Mouse (Mus musculus) intestine, embryonic 15.5 days (tissue): ENCODE results near the gene Ap5b1. TPM values are rescaled to one million over a fixed set of nuclear protein-coding genes. Genes with fewer than 3 reads are reported as not detected.

Experiments
- ATAC-seq: fragments of 200-750 bp; cut with Nextera tagmentation; 2 replicates; pipeline ENCODE4 v1.8.0; 2017; ENCODE audit warnings: moderate TSS enrichment, moderate library complexity
- H3K27ac ChIP-seq: fragments of 300-500 bp; sonication (generic); 2 replicates; pipeline ENCODE4 v1.5.1; 2015; ENCODE audit warnings: mild to moderate bottlenecking, inconsistent platforms
- H3K27me3 ChIP-seq: fragments of 300-500 bp; sonication (generic); replicated peaks from 2 replicates; pipeline ENCODE4 v1.6.1; 2015; ENCODE audit warnings: inconsistent platforms
- H3K36me3 ChIP-seq: fragments of 300-500 bp; sonication (generic); 2 replicates; pipeline ENCODE4 v1.6.1; 2015; ENCODE audit warnings: inconsistent platforms
- H3K4me1 ChIP-seq: fragments of 300-500 bp; sonication (generic); replicated peaks from 2 replicates; pipeline ENCODE4 v1.6.1; 2015; ENCODE audit warnings: inconsistent platforms
- H3K4me2 ChIP-seq: fragments of 300-500 bp; sonication (generic); replicated peaks from 2 replicates; pipeline ENCODE4 v1.6.1; 2015; ENCODE audit warnings: mild to moderate bottlenecking, inconsistent platforms
- H3K4me3 ChIP-seq: fragments of 300-500 bp; sonication (generic); replicated peaks from 2 replicates; pipeline ENCODE4 v1.5.1; 2015; ENCODE audit warnings: inconsistent platforms
- H3K9ac ChIP-seq: fragments of 300-500 bp; sonication (generic); 2 replicates; pipeline ENCODE4 v1.6.1; 2015; ENCODE audit warnings: inconsistent platforms
- H3K9me3 ChIP-seq: fragments of 300-500 bp; sonication (generic); 2 replicates; pipeline ENCODE4 v1.6.1; 2016; ENCODE audit warnings: inconsistent platforms
- WGBS: fragments of 180-500 bp; shearing (Covaris S2); methylation state at CpG from one replicate; pipeline ENCODE4 v1.1.7; 2015; 5-methylcytosine and 5-hydroxymethylcytosine counted together
- polyA plus RNA-seq: library from polyadenylated mRNA; unstranded; fragments of >200 nt; fragmentation: Nextera tagmentation; extraction: Ambion mirVana; gene quantifications from 2 replicates; pipeline ENCODE4 v1.2.1, GENCODE M21; 2015

The Ap5b1 gene
- polyA plus RNA-seq: 7.9 and 9.9 TPM in 2 replicates

- Histone ChIP-seq H3K4me3 (peak within 1 kb of the TSS; percentile 80), H3K4me2 (peak within 1 kb of the TSS; percentile 96), H3K4me1 (peaks cover 31% of the 10 kb centered on the region), H3K27me3 (no peaks in the 10 kb centered on the region), H3K9ac (peak within 1 kb of the TSS; percentile 86), H3K36me3 (peaks cover 8% of the 10 kb centered on the region; the same call in 1 of the 2 replicates), H3K9me3 (no peaks in the 10 kb centered on the region), H3K27ac (peak within 1 kb of the TSS; percentile 97)
- ATAC-seq: peak; percentile 93
- WGBS: under 1% methylated on average over 90 of the region's 102 CpGs
Measured at GRCm38 (mm10) chr19:5567534-5568469, at the start of gene Ap5b1. Gene Ap5b1 (plus strand): TSS chr19:5568025.

GRCm38 (mm10) chr19:5518721-5519120 lies 49.1 kb upstream of the Ap5b1 start:
- Histone ChIP-seq H3K4me3 (no peak overlapping the region), H3K4me1 (peaks cover 13% of the 10 kb centered on the region; the same call in 1 of the 2 replicates), H3K27me3 (no peaks in the 10 kb centered on the region), H3K9me3 (no peaks in the 10 kb centered on the region), H3K4me2 (no peak overlapping the region), H3K27ac (no peak overlapping the region), H3K9ac (no peak overlapping the region), H3K36me3 (no peaks in the 10 kb centered on the region)
- 87% methylated on average over 3 of the region's 3 CpGs for WGBS
- ATAC-seq: peak; percentile 66

- H3K4me2 ChIP-seq: no peak overlapping the region
- 67% methylated on average over 5 of the region's 5 CpGs for WGBS
- H3K9me3 ChIP-seq: no peaks in the 10 kb centered on the region
- H3K36me3 ChIP-seq: no peaks in the 10 kb centered on the region
- no peak overlapping the region for H3K9ac ChIP-seq
- H3K27ac ChIP-seq: no peak overlapping the region
- no peak overlapping the region for H3K4me3 ChIP-seq
- no peak for ATAC-seq
- H3K4me1 ChIP-seq: peaks cover 4% of the 10 kb centered on the region; the same call in 1 of the 2 replicates
- H3K27me3 ChIP-seq: no peaks in the 10 kb centered on the region
Measured at GRCm38 (mm10) chr19:5525204-5525603, 42.6 kb upstream of the Ap5b1 start.

DNA sequence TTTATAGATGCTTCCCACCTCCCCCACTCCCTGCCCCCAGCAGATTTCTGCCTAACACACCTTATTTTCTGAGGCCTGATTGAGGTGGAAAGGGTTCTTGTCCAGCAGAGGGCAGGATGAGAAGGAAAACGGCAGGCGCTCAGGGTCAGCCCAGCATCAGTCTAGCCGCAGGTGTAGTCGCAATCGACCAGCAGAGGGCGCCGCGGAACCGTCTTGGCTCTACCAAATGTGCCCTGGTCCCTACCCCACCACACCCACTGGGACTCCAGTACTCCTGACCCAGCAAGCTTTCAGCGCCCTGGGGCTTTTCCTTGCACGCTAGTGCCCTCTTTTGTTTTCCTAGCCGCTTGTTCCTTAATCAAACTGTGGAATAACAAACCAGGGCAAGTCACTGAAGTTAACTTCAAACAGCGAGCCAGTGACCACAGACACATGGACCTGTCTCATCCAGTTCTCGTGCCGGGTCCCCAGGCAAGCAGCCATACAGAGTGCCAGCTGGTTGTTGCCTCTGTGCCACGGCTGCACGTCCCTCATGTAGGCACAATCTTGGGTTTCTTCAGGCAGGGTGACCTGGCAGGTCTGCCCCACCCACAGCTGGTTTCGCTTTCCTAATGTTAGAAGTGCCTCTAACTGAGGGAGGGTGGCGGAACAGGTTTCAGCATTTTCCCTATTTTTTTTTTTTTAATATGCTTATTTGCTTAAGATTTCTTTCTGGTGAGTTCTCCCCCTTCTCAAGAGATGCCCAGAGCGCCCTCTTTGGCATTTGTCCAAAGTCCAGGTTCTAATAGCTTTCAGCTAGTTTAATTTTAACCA lies 38.3 kb upstream of the Ap5b1 start:
- H3K27me3 ChIP-seq: no peaks in the 10 kb centered on the region
- peaks cover 12% of the 10 kb centered on the region; the same call in 1 of the 2 replicates for H3K4me1 ChIP-seq
- WGBS: 14% methylated on average over 20 of the region's 20 CpGs
- ATAC-seq: peak; percentile 98
- peak overlapping the region; percentile 63 for H3K4me2 ChIP-seq
- no peaks in the 10 kb centered on the region for H3K9me3 ChIP-seq
- peak overlapping the region; percentile 20; the same call in 1 of the 2 replicates for H3K9ac ChIP-seq
- H3K27ac ChIP-seq: peak overlapping the region; percentile 91
- H3K4me3 ChIP-seq: peak overlapping the region; percentile 26
- H3K36me3 ChIP-seq: no peaks in the 10 kb centered on the region

- Histone ChIP-seq H3K4me3 (no peak overlapping the region; the same call in 1 of the 2 replicates), H3K36me3 (no peaks in the 10 kb centered on the region), H3K9ac (no peak overlapping the region), H3K4me1 (peaks cover 12% of the 10 kb centered on the region; the same call in 1 of the 2 replicates), H3K4me2 (peak overlapping the region; percentile 63), H3K27me3 (no peaks in the 10 kb centered on the region), H3K27ac (peak overlapping the region; percentile 91), H3K9me3 (no peaks in the 10 kb centered on the region)
- WGBS: 54% methylated on average over 7 of the region's 7 CpGs
- no peak; the same call in 1 of the 2 replicates for ATAC-seq
Measured at GRCm38 (mm10) chr19:5530138-5530524, 37.7 kb upstream of the Ap5b1 start.

DNA sequence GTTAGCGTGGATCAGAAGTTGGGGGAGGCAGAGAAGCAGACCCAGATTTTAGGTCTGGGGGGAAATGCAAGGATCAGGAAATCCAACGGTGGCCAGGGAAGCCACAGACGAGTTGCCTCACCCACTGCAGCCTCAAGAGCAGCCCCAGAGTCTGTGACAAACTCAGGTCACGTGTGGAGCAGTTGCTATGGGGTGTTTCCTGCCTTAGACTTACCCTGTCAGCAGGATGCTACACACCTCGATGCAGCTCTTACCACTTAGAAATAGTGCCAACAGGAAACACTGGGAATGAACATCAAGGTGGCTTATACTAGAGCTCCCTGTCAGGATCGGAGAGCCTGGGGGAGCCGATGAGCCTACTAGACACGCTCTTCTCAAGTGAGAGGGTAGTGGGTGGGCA lies 35.3 kb upstream of the Ap5b1 start:
- 67% methylated on average over 8 of the region's 8 CpGs for WGBS
- Histone ChIP-seq H3K4me2 (no peak overlapping the region), H3K4me1 (peaks cover 12% of the 10 kb centered on the region; the same call in 1 of the 2 replicates), H3K4me3 (no peak overlapping the region), H3K9ac (no peak overlapping the region), H3K27ac (no peak overlapping the region), H3K9me3 (no peaks in the 10 kb centered on the region), H3K36me3 (no peaks in the 10 kb centered on the region), H3K27me3 (no peaks in the 10 kb centered on the region)
- ATAC-seq: no peak

GRCm38 (mm10) chr19:5538786-5539185 lies 29.0 kb upstream of the Ap5b1 start:
- 78% methylated on average over 8 of the region's 8 CpGs for WGBS
- Histone ChIP-seq H3K36me3 (no peaks in the 10 kb centered on the region), H3K9ac (no peak overlapping the region), H3K9me3 (no peaks in the 10 kb centered on the region), H3K4me3 (no peak overlapping the region), H3K27ac (no peak overlapping the region), H3K27me3 (no peaks in the 10 kb centered on the region), H3K4me1 (no peaks in the 10 kb centered on the region), H3K4me2 (no peak overlapping the region)
- no peak for ATAC-seq

DNA sequence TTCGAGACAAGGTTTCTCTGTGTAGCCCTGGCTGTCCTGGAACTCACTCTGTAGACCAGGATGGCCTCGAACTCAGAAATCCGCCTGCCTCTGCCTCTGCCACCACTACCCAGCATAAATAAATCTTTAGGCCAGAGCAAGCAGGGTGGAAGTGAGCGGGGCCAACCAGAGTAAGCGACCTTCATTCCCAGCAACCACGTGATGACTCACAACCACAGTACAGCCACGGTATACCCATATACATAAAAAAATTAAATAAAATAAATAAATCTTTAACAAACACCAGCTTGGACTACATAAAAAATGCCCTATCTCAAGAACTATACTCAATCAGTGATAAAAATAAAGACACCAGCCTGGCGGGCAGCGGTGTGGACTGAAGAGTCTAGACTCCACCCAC lies 24.5 kb upstream of the Ap5b1 start:
- no peaks in the 10 kb centered on the region for H3K9me3 ChIP-seq
- no peaks in the 10 kb centered on the region for H3K36me3 ChIP-seq
- no peak overlapping the region for H3K4me3 ChIP-seq
- H3K27ac ChIP-seq: no peak overlapping the region
- ATAC-seq: no peak
- H3K9ac ChIP-seq: no peak overlapping the region
- H3K27me3 ChIP-seq: no peaks in the 10 kb centered on the region
- peaks cover 4% of the 10 kb centered on the region; the same call in 1 of the 2 replicates for H3K4me1 ChIP-seq
- no peak overlapping the region for H3K4me2 ChIP-seq
- 80% methylated on average over 9 of the region's 9 CpGs for WGBS

DNA sequence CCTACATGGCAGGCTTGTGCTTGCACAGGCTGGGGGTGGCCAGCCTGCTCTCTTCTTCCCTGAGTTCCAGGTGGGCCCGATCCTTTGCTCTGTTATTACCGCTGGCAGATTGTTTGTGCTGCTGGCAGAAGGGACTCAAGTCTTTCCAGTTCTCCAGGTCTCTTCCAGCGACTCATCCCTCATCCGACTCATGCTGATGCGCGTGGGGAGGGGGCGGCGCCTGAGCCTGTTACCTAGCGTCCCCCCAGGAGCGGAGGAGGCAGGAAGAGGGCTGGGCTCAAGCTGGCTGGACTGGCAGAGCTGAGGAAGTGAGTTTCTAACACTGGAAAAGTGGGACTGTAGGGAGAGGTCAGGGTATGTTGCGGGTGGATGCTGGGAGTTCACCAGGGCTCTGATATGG lies 23.8 kb upstream of the Ap5b1 start:
- Histone ChIP-seq H3K9me3 (no peaks in the 10 kb centered on the region), H3K36me3 (no peaks in the 10 kb centered on the region), H3K4me2 (no peak overlapping the region), H3K4me3 (no peak overlapping the region), H3K4me1 (peaks cover 4% of the 10 kb centered on the region; the same call in 1 of the 2 replicates), H3K27ac (no peak overlapping the region), H3K9ac (no peak overlapping the region), H3K27me3 (no peaks in the 10 kb centered on the region)
- ATAC-seq: no peak
- 45% methylated on average over 11 of the region's 11 CpGs for WGBS

- H3K27ac ChIP-seq: no peak overlapping the region
- H3K9me3 ChIP-seq: no peaks in the 10 kb centered on the region
- peaks cover 2% of the 10 kb centered on the region; the same call in 1 of the 2 replicates for H3K36me3 ChIP-seq
- no peak overlapping the region for H3K4me3 ChIP-seq
- WGBS: 68% methylated on average over 4 of the region's 4 CpGs
- no peak for ATAC-seq
- no peaks in the 10 kb centered on the region for H3K27me3 ChIP-seq
- no peak overlapping the region for H3K4me2 ChIP-seq
- no peak overlapping the region for H3K9ac ChIP-seq
- peaks cover 4% of the 10 kb centered on the region; the same call in 1 of the 2 replicates for H3K4me1 ChIP-seq
Measured at GRCm38 (mm10) chr19:5547471-5548056, 20.3 kb upstream of the Ap5b1 start.

GRCm38 (mm10) chr19:5553802-5554201 lies 14.0 kb upstream of the Ap5b1 start:
- peak overlapping the region; percentile 20; the same call in 1 of the 2 replicates for H3K9ac ChIP-seq
- H3K9me3 ChIP-seq: no peaks in the 10 kb centered on the region
- 43% methylated on average over 8 of the region's 8 CpGs for WGBS
- H3K4me3 ChIP-seq: no peak overlapping the region
- ATAC-seq: peak; percentile 80
- H3K27me3 ChIP-seq: peaks cover 16% of the 10 kb centered on the region
- peak overlapping the region; percentile 45 for H3K4me2 ChIP-seq
- H3K27ac ChIP-seq: peak overlapping the region; percentile 64
- peaks cover 20% of the 10 kb centered on the region for H3K4me1 ChIP-seq
- H3K36me3 ChIP-seq: peaks cover 2% of the 10 kb centered on the region; the same call in 1 of the 2 replicates
